In genomic region chr2:60636038-60636437, GRCm38 (mm10) we compare ENCODE assay signal across 28 mouse cellular contexts.
DNase-seq lines count a peak whose midpoint lies in the region; ATAC-seq lines count a peak whose summit lies in the region.
"Had no signal": no experiment of that assay in that cellular context is flagged by ENCODE, and none has a peak within 500 bp of the region (broad histone marks: within the 10 kb centered on the region; RNA-seq: fewer than 3 reads in every experiment).

No protein-coding gene starts in this region.

- H3K27me3 ChIP-seq in kidney, embryonic 14.5 days (ENCODE audit: control insufficient read depth, insufficient read depth, low read length) = no peaks in the 10 kb centered on the region
- no peaks in the 10 kb centered on the region for H3K27me3 ChIP-seq in kidney, embryonic 16.5 days (ENCODE audit: insufficient read depth, low read length)
- no peaks in the 10 kb centered on the region for H3K27me3 ChIP-seq in neural tube, embryonic 13.5 days
- no peaks in the 10 kb centered on the region for H3K27me3 ChIP-seq in neural tube, embryonic 15.5 days (replicated peaks)
- H3K27me3 ChIP-seq in embryonic facial prominence, embryonic 12.5 days = no peaks in the 10 kb centered on the region
- H3K27me3 ChIP-seq: hindbrain, embryonic 12.5 days; intestine, embryonic 15.5 days had no signal

- no peak overlapping the region for H3K4me3 ChIP-seq in kidney, embryonic 14.5 days (ENCODE audit: low read length)
- H3K4me3 ChIP-seq in kidney, embryonic 16.5 days (ENCODE audit: low read length) = no peak overlapping the region
- no peak overlapping the region for H3K4me3 ChIP-seq in neural tube, embryonic 13.5 days
- H3K4me3 ChIP-seq in neural tube, embryonic 15.5 days (replicated peaks) = no peak overlapping the region
- H3K4me3 ChIP-seq in embryonic facial prominence, embryonic 12.5 days = no peak overlapping the region
- H3K4me3 ChIP-seq: forebrain, embryonic 10.5 days; heart, embryonic 10.5 days; hindbrain, embryonic 12.5 days; intestine, embryonic 15.5 days; left cerebral cortex, adult 2 months had no signal

- no peak for DNase-seq in ovary, postnatal 14 days (ENCODE audit: low spot score)
- no peak for DNase-seq in layer of hippocampus, postnatal 25 days (ENCODE audit: extremely low spot score in 1 of 2, low spot score in 1 of 2)
- DNase-seq: adrenal gland, postnatal 10 days; cerebellum, adult 11 months; cerebellum, adult 9-10 months; gastrocnemius, postnatal 14 days; heart, postnatal 36 days; kidney, adult 2 months; kidney, postnatal 14 days; liver; lung, embryonic 14.5 days; lung, postnatal 14 days; right cerebral cortex, adult 18-20 months; thymus, adult 18-20 months; thymus, postnatal 25 days had no signal

- no peaks in the 10 kb centered on the region for H3K36me3 ChIP-seq in kidney, embryonic 14.5 days (ENCODE audit: control insufficient read depth, insufficient read depth, low read length)
- no peaks in the 10 kb centered on the region for H3K36me3 ChIP-seq in kidney, embryonic 16.5 days (ENCODE audit: insufficient read depth, low read length)
- no peaks in the 10 kb centered on the region for H3K36me3 ChIP-seq in neural tube, embryonic 13.5 days
- no peaks in the 10 kb centered on the region for H3K36me3 ChIP-seq in neural tube, embryonic 15.5 days
- H3K36me3 ChIP-seq in embryonic facial prominence, embryonic 12.5 days = no peaks in the 10 kb centered on the region
- H3K36me3 ChIP-seq: forebrain, embryonic 10.5 days; heart, embryonic 10.5 days; hindbrain, embryonic 12.5 days; intestine, embryonic 15.5 days had no signal

- H3K4me1 ChIP-seq in kidney, embryonic 14.5 days (ENCODE audit: control insufficient read depth, insufficient read depth, low read length) = 0 out of 2 replicates have a peak, but pooled peaks cover 3% of the 10 kb centered on the region
- H3K4me1 ChIP-seq in kidney, embryonic 16.5 days (ENCODE audit: insufficient read depth, low read length) = peaks cover 6% of the 10 kb centered on the region; the same call in 1 of the 2 replicates
- H3K4me1 ChIP-seq in neural tube, embryonic 13.5 days (replicated peaks) = peaks cover 22% of the 10 kb centered on the region
- peaks cover 16% of the 10 kb centered on the region for H3K4me1 ChIP-seq in neural tube, embryonic 15.5 days
- H3K4me1 ChIP-seq in embryonic facial prominence, embryonic 12.5 days = peaks cover 12% of the 10 kb centered on the region
- H3K4me1 ChIP-seq: intestine, embryonic 15.5 days had no signal

- no peak overlapping the region for H3K4me2 ChIP-seq in kidney, embryonic 14.5 days (replicated peaks; ENCODE audit: low read depth, low read length)
- H3K4me2 ChIP-seq in kidney, embryonic 16.5 days (replicated peaks; ENCODE audit: low read depth, low read length) = no peak overlapping the region
- H3K4me2 ChIP-seq in neural tube, embryonic 13.5 days = no peak overlapping the region
- H3K4me2 ChIP-seq in neural tube, embryonic 15.5 days = no peak overlapping the region
- no peak overlapping the region for H3K4me2 ChIP-seq in embryonic facial prominence, embryonic 12.5 days (replicated peaks)
- H3K4me2 ChIP-seq: hindbrain, embryonic 12.5 days; intestine, embryonic 15.5 days; lung, embryonic 14.5 days had no signal

- no peaks in the 10 kb centered on the region for H3K9me3 ChIP-seq in kidney, embryonic 14.5 days (ENCODE audit: control insufficient read depth, low read length)
- no peaks in the 10 kb centered on the region for H3K9me3 ChIP-seq in kidney, embryonic 16.5 days (ENCODE audit: low read length)
- H3K9me3 ChIP-seq in neural tube, embryonic 13.5 days = no peaks in the 10 kb centered on the region
- no peaks in the 10 kb centered on the region for H3K9me3 ChIP-seq in neural tube, embryonic 15.5 days (replicated peaks)
- no peaks in the 10 kb centered on the region for H3K9me3 ChIP-seq in embryonic facial prominence, embryonic 12.5 days
- H3K9me3 ChIP-seq: forebrain, embryonic 10.5 days; heart, embryonic 10.5 days; hindbrain, embryonic 12.5 days; intestine, embryonic 15.5 days had no signal

- H3K9ac ChIP-seq in kidney, embryonic 14.5 days (ENCODE audit: low read depth, low read length) = no peak overlapping the region
- no peak overlapping the region for H3K9ac ChIP-seq in kidney, embryonic 16.5 days (replicated peaks; ENCODE audit: low read length)
- no peak overlapping the region for H3K9ac ChIP-seq in neural tube, embryonic 13.5 days
- no peak overlapping the region for H3K9ac ChIP-seq in neural tube, embryonic 15.5 days (replicated peaks)
- no peak overlapping the region for H3K9ac ChIP-seq in embryonic facial prominence, embryonic 12.5 days
- H3K9ac ChIP-seq: hindbrain, embryonic 12.5 days; intestine, embryonic 15.5 days; liver, embryonic 14.5 days; lung, embryonic 14.5 days had no signal

- H3K27ac ChIP-seq in kidney, embryonic 14.5 days (ENCODE audit: low read depth, low read length) = no peak overlapping the region
- H3K27ac ChIP-seq in kidney, embryonic 16.5 days (ENCODE audit: low read length) = no peak overlapping the region
- H3K27ac ChIP-seq in neural tube, embryonic 13.5 days (replicated peaks) = 0 out of 2 replicates have a peak overlapping the region, but pooled peaks have one; percentile 4
- no peak overlapping the region for H3K27ac ChIP-seq in neural tube, embryonic 15.5 days (replicated peaks)
- no peak overlapping the region for H3K27ac ChIP-seq in embryonic facial prominence, embryonic 12.5 days
- H3K27ac ChIP-seq: forebrain, embryonic 10.5 days; heart, embryonic 10.5 days; hindbrain, embryonic 12.5 days; hindbrain, postnatal 0 days; intestine, embryonic 15.5 days; left cerebral cortex, adult 2 months; liver, embryonic 14.5 days; stomach, postnatal 0 days had no signal

- ATAC-seq in kidney, embryonic 14.5 days (ENCODE audit: low FRiP score, low TSS enrichment) = peak; percentile 46; the same call in 1 of the 2 replicates
- ATAC-seq in kidney, embryonic 16.5 days (ENCODE audit: low FRiP score, low TSS enrichment) = no peak
- ATAC-seq in neural tube, embryonic 13.5 days (ENCODE audit: low read depth) = no peak
- no peak for ATAC-seq in neural tube, embryonic 15.5 days (ENCODE audit: low FRiP score)
- ATAC-seq in embryonic facial prominence, embryonic 12.5 days (ENCODE audit: insufficient number of reproducible peaks, insufficient read depth, low FRiP score, low TSS enrichment) = peak; percentile 69
- ATAC-seq: hindbrain, postnatal 0 days; intestine, embryonic 15.5 days had no signal

- 51% methylated on average over 6 of the region's 6 CpGs for WGBS in kidney, embryonic 14.5 days
- 39% methylated on average over 6 of the region's 6 CpGs for WGBS in kidney, embryonic 16.5 days
- 72% methylated on average over 6 of the region's 6 CpGs for WGBS in neural tube, embryonic 13.5 days
- WGBS in neural tube, embryonic 15.5 days = 61% methylated on average over 6 of the region's 6 CpGs
- WGBS in embryonic facial prominence, embryonic 12.5 days = 50% methylated on average over 6 of the region's 6 CpGs

Comparison
In these comparisons a context has a peak if more than half of its experiments do, and no peak if none do; other contexts are left out.
1. ATAC-seq: peak in kidney, embryonic 14.5 days (single experiment) and embryonic facial prominence, embryonic 12.5 days (single experiment); none in kidney, embryonic 16.5 days (single experiment), neural tube, embryonic 13.5 days (single experiment) and neural tube, embryonic 15.5 days (single experiment).